ENCODE assay signal across 7 mouse cellular contexts in the genomic region with DNA sequence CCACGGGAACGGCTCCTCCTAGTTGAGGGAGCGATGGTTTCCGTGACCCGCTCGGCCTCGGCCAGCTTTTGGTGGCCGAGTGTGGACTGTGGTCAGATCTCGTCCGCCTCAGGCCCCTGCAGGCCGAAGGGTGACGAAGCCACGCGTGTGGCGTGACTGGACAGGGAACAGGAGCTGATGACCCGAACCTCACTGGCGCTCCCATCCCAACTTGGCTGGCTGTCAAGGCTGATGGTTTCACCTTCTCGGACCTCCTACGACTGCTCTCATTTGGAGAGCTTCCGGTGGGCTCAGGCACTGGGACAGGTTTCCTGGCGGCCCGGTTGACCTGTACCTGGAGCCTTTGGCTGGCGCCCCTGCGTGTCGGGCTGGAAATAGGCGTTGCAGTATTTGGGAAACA. TPM values are rescaled to one million over a fixed set of nuclear protein-coding genes. Genes with fewer than 3 reads are reported as not detected.
DNase-seq lines count a peak whose midpoint lies in the region; ATAC-seq and TF ChIP-seq lines count a peak whose summit lies in the region.

No protein-coding gene starts in this region.

- TF ChIP-seq CTCF in midbrain, postnatal 0 days (IDR thresholded peaks at IDR 0.05), result no peak

- no peaks in the 10 kb centered on the region for H3K4me1 ChIP-seq in embryonic facial prominence, embryonic 11.5 days (ENCODE audit: control insufficient read depth, insufficient read depth, low read length)
- peaks cover 5% of the 10 kb centered on the region; the same call in 1 of the 2 replicates for H3K4me1 ChIP-seq in intestine, embryonic 15.5 days (replicated peaks)
- peaks cover 7% of the 10 kb centered on the region; the same call in 1 of the 2 replicates for H3K4me1 ChIP-seq in midbrain, postnatal 0 days (ENCODE audit: insufficient read depth, low read length)

- peak overlapping the region; percentile 94 for H3K4me3 ChIP-seq in embryonic facial prominence, embryonic 11.5 days (ENCODE audit: low read depth, low read length)
- H3K4me3 ChIP-seq in intestine, embryonic 15.5 days (replicated peaks), result peak overlapping the region; percentile 74
- peak overlapping the region; percentile 89 for H3K4me3 ChIP-seq in midbrain, postnatal 0 days (ENCODE audit: low read depth, low read length)

- H3K36me3 ChIP-seq in embryonic facial prominence, embryonic 11.5 days (replicated peaks; ENCODE audit: control insufficient read depth, insufficient read depth, low read depth, low read length), result no peaks in the 10 kb centered on the region
- peaks cover 8% of the 10 kb centered on the region; the same call in 1 of the 2 replicates for H3K36me3 ChIP-seq in intestine, embryonic 15.5 days
- H3K36me3 ChIP-seq in midbrain, postnatal 0 days (ENCODE audit: insufficient read depth, low read length), result peaks cover 15% of the 10 kb centered on the region; the same call in 1 of the 2 replicates

- DNase-seq in ovary, postnatal 36 days (ENCODE audit: low spot score), result peak; percentile 16
- no peak for DNase-seq in ovary, postnatal 10 days (ENCODE audit: low spot score)
- DNase-seq in embryonic facial prominence, embryonic 11.5 days (ENCODE audit: low spot score), result no peak
- DNase-seq in midbrain, postnatal 0 days (ENCODE audit: low spot score), result no peak
- DNase-seq in cerebellum, postnatal 4 days (ENCODE audit: low spot score in 2 of 2), result no peak
- DNase-seq in cerebellum, adult 18-20 months, result no peak

- under 1% methylated on average over 26 of the region's 26 CpGs for WGBS in embryonic facial prominence, embryonic 11.5 days
- under 1% methylated on average over 26 of the region's 26 CpGs for WGBS in intestine, embryonic 15.5 days
- 0% methylated on average over 25 of the region's 26 CpGs for WGBS in midbrain, postnatal 0 days

- peak; percentile 65 for ATAC-seq in embryonic facial prominence, embryonic 11.5 days (replicated peaks; ENCODE audit: insufficient number of reproducible peaks, low FRiP score, low TSS enrichment, low read depth)
- ATAC-seq in intestine, embryonic 15.5 days, result peak; percentile 60
- peak; percentile 41 for ATAC-seq in midbrain, postnatal 0 days (ENCODE audit: low FRiP score)

- no peaks in the 10 kb centered on the region for H3K27me3 ChIP-seq in embryonic facial prominence, embryonic 11.5 days (ENCODE audit: control insufficient read depth, insufficient read depth, low read length)
- no peaks in the 10 kb centered on the region for H3K27me3 ChIP-seq in intestine, embryonic 15.5 days (replicated peaks)
- H3K27me3 ChIP-seq in midbrain, postnatal 0 days (ENCODE audit: insufficient read depth, low read length), result no peaks in the 10 kb centered on the region

- H3K9ac ChIP-seq in embryonic facial prominence, embryonic 11.5 days (replicated peaks; ENCODE audit: low read length), result peak overlapping the region; percentile 86
- H3K9ac ChIP-seq in intestine, embryonic 15.5 days, result peak overlapping the region; percentile 82
- peak overlapping the region; percentile 90 for H3K9ac ChIP-seq in midbrain, postnatal 0 days (replicated peaks; ENCODE audit: low read length, poor library complexity, severe bottlenecking)

- peak overlapping the region; percentile 87 for H3K4me2 ChIP-seq in embryonic facial prominence, embryonic 11.5 days (ENCODE audit: low read depth, low read length)
- H3K4me2 ChIP-seq in intestine, embryonic 15.5 days (replicated peaks), result peak overlapping the region; percentile 74
- H3K4me2 ChIP-seq in midbrain, postnatal 0 days (ENCODE audit: low read depth, low read length, poor library complexity, severe bottlenecking), result peak overlapping the region; percentile 77

- no peak overlapping the region for H3K27ac ChIP-seq in embryonic facial prominence, embryonic 11.5 days (replicated peaks; ENCODE audit: low read depth, low read length)
- H3K27ac ChIP-seq in intestine, embryonic 15.5 days, result no peak overlapping the region
- H3K27ac ChIP-seq in midbrain, postnatal 0 days (ENCODE audit: low read depth, low read length), result peak overlapping the region; percentile 57

- no peaks in the 10 kb centered on the region for H3K9me3 ChIP-seq in embryonic facial prominence, embryonic 11.5 days (replicated peaks; ENCODE audit: control insufficient read depth, low read length)
- H3K9me3 ChIP-seq in intestine, embryonic 15.5 days, result no peaks in the 10 kb centered on the region
- H3K9me3 ChIP-seq in midbrain, postnatal 0 days (ENCODE audit: low read length), result no peaks in the 10 kb centered on the region

RNA-seq across cellular contexts. Expression of gene Smim12, which starts 0.4 kb away (rescaled TPM):
- polyA plus RNA-seq in embryonic facial prominence, embryonic 11.5 days (2014; fragmentation: Nextera tagmentation; extraction: Ambion mirVana), result 49.5 and 56.0 TPM in 2 replicates
- polyA plus RNA-seq in intestine, embryonic 15.5 days (2015; fragmentation: Nextera tagmentation; extraction: Ambion mirVana), result 56.3 and 57.1 TPM in 2 replicates
- total RNA-seq in midbrain, postnatal 0 days (2014; rRNA removed), result 26.3 and 38.3 TPM in 2 replicates
- 50.7 and 56.6 TPM in 2 replicates for polyA plus RNA-seq in midbrain, postnatal 0 days (2015; fragmentation: Nextera tagmentation; extraction: Ambion mirVana)
